Mouse (Mus musculus) heart, embryonic 14.5 days (tissue): Measurements from ENCODE around the gene Acvr1b. TPM values are rescaled to one million over a fixed set of nuclear protein-coding genes. Genes with fewer than 3 reads are reported as not detected.

Experiments used
- ATAC-seq: fragments of 200-750 bp; cut with Nextera tagmentation; 2 replicates; pipeline ENCODE4 v1.8.0; 2017; ENCODE audit warnings: low read depth, moderate TSS enrichment; ENCODE audit not compliant: insufficient number of reproducible peaks, insufficient read depth, low FRiP score
- H3K27ac ChIP-seq, 2 experiments: fragments of 200-500 bp in 1 of 2; fragments of 300-500 bp in 1 of 2; sonication (generic) in 1 of 2; replicated peaks in 1 of 2; 2 replicates each; pipeline ENCODE4 v1.5.1; 2012 to 2014; ENCODE audit warnings: low read depth in 2 of 2, low read length in 2 of 2, control low read depth in 1 of 2, mild to moderate bottlenecking in 1 of 2, mixed read lengths in 1 of 2; ENCODE audit not compliant: control insufficient read depth in 1 of 2, insufficient read depth in 1 of 2
- H3K27me3 ChIP-seq: fragments of 300-500 bp; sonication (generic); 2 replicates; pipeline ENCODE4 v1.6.1; 2014; ENCODE audit warnings: mild to moderate bottlenecking, low read length, control low read depth; ENCODE audit not compliant: control insufficient read depth, insufficient read depth
- H3K36me3 ChIP-seq: fragments of 300-500 bp; sonication (generic); 2 replicates; pipeline ENCODE4 v1.6.1; 2014; ENCODE audit warnings: mild to moderate bottlenecking, control low read depth, low read length, mixed read lengths; ENCODE audit not compliant: control insufficient read depth, insufficient read depth
- H3K4me1 ChIP-seq, 2 experiments: fragments of 200-500 bp in 1 of 2; fragments of 300-500 bp in 1 of 2; sonication (generic) in 1 of 2; 2 replicates each; pipeline ENCODE4 v1.6.1; 2012 to 2014; ENCODE audit warnings: low read length in 2 of 2, control low read depth in 1 of 2, mixed read lengths in 1 of 2; ENCODE audit not compliant: control insufficient read depth in 2 of 2, insufficient read depth in 2 of 2
- H3K4me2 ChIP-seq: fragments of 300-500 bp; sonication (generic); 2 replicates; pipeline ENCODE4 v1.6.1; 2014; ENCODE audit warnings: mild to moderate bottlenecking, low read length
- H3K4me3 ChIP-seq, 2 experiments: fragments of 200-500 bp in 1 of 2; fragments of 300-500 bp in 1 of 2; sonication (generic) in 1 of 2; 2 replicates each; pipeline ENCODE4 v1.5.1; 2012 to 2014; ENCODE audit warnings: low read length in 2 of 2, mild to moderate bottlenecking in 2 of 2, control low read depth in 1 of 2, low read depth in 1 of 2, moderate library complexity in 1 of 2; ENCODE audit not compliant: control insufficient read depth in 1 of 2, insufficient read depth in 1 of 2
- H3K9ac ChIP-seq: fragments of 300-500 bp; sonication (generic); 2 replicates; pipeline ENCODE4 v1.6.1; 2014; ENCODE audit warnings: mild to moderate bottlenecking, low read length
- H3K9me3 ChIP-seq: fragments of 300-500 bp; sonication (generic); 2 replicates; pipeline ENCODE4 v1.6.1; 2016; ENCODE audit warnings: low read length, control low read depth; ENCODE audit not compliant: control insufficient read depth
- WGBS: fragments of 180-500 bp; shearing (Covaris S2); extraction: QIAGEN DNeasy Blood & Tissue Kit; methylation state at CpG from one replicate; pipeline ENCODE4 v1.1.7; 2014; 5-methylcytosine and 5-hydroxymethylcytosine counted together
- polyA plus RNA-seq: library from polyadenylated mRNA; unstranded; fragments of >200 nt; fragmentation: Nextera tagmentation; extraction: Ambion mirVana; gene quantifications from 2 replicates; pipeline ENCODE4 v1.2.1, GENCODE M21; 2014

Acvr1b gene
- polyA plus RNA-seq, 1 experiment from 2014 or later = 8.7 TPM

DNA sequence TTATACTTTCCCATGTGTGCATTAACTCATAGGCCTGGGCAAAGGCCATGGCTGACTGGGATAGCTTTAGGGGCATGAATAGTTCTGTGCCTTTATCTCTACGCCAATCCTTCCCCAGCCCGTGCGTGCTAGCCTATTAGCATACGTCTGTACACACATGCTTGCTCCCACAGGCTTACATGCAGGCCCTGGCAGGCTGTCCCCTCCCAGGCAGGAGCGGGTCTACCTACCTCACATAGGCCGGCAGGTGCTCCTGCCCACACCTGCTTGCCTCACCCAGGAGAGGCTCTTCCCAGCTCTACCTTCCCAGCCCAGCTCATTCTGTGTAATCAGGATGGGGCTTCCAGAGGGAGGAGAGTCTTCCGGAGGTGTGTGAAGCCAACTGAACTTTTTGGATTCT lies 12.3 kb upstream of the Acvr1b start:
- Histone ChIP-seq H3K4me2 (no peak overlapping the region), H3K4me1 (peaks cover 21 to 27% of the 10 kb centered on the region in 2 experiments), H3K27ac (no peak overlapping the region), H3K27me3 (no peaks in the 10 kb centered on the region), H3K4me3 (no peak overlapping the region), H3K9me3 (peaks cover 4% of the 10 kb centered on the region; the same call in 1 of the 2 replicates), H3K9ac (no peak overlapping the region), H3K36me3 (no peaks in the 10 kb centered on the region)
- ATAC-seq = no peak
- 76% methylated on average over 7 of the region's 7 CpGs for WGBS

DNA sequence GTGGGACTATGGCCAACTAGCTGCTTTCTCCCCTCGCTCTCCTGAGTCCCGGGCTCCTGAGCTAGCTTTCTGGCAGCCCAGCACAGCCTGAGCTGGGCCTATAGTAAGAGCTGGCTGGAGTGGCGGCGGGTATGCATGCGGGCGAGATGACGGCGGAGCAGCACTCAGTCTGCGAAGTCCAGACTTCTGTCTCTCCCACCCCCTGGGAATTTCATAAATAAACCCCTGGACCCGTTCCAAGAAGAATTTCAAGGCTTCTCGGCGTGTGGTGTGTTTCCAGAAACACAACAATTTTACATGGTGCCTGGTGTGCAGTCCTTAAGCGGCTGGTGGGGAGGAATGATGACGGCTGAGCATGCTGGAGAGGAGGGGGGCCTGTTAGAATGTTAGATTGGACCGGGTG lies 10.8 kb upstream of the Acvr1b start:
- H3K4me2 ChIP-seq = no peak overlapping the region
- no peak for ATAC-seq
- H3K4me3 ChIP-seq = no peak overlapping the region
- 27% methylated on average over 15 of the region's 15 CpGs for WGBS
- peaks cover 21 to 27% of the 10 kb centered on the region in 2 experiments for H3K4me1 ChIP-seq
- no peaks in the 10 kb centered on the region for H3K27me3 ChIP-seq
- H3K27ac ChIP-seq = no peak overlapping the region; a peak in 1 of 4 replicates
- no peaks in the 10 kb centered on the region for H3K9me3 ChIP-seq
- no peak overlapping the region; the same call in 1 of the 2 replicates for H3K9ac ChIP-seq
- no peaks in the 10 kb centered on the region for H3K36me3 ChIP-seq

DNA sequence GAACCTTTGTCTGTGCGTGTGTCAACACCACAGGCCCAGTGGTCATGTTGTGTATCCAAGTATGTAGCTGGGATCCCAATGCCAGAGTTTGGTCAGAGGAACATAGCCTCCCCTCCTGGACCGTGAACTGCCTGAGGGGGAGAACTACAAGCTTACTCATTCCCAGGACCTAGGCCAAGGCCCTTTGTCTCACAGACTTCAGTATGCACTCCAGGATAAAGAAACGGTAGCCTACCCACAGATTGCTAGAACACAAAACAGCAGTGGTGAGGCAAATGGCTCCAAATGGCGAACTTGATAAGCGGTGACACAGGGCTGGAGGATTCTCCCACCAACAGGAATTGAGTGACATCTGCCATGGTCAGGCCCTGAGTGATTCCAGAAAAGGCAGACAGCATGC lies 10.0 kb upstream of the Acvr1b start:
- Histone ChIP-seq H3K27ac (no peak overlapping the region), H3K4me1 (peaks cover 21 to 27% of the 10 kb centered on the region in 2 experiments), H3K9me3 (no peaks in the 10 kb centered on the region), H3K36me3 (no peaks in the 10 kb centered on the region), H3K4me3 (no peak overlapping the region), H3K27me3 (no peaks in the 10 kb centered on the region), H3K9ac (no peak overlapping the region), H3K4me2 (no peak overlapping the region)
- ATAC-seq = no peak
- 42% methylated on average over 5 of the region's 5 CpGs for WGBS

DNA sequence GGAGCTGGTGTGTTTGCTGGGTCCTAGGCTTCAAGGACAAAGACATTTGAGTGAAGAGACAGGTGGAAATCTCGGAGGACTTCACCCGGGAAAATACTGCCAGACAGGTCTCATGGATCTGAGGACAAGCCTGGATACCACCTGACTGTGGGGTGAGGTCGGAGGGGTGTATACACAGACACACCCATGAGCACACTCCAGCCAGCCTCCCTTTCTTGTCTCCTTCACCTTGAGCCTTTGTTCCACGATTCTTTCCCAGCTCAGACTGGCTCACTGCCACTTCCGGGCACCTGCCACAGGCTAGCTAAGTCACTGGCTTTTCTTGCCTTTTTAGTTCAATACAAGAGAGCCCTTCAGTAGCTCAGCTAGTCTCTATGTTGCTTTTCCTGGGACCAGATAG lies 9.6 kb upstream of the Acvr1b start:
- H3K27ac ChIP-seq = no peak overlapping the region
- WGBS = 49% methylated on average over 5 of the region's 5 CpGs

DNA sequence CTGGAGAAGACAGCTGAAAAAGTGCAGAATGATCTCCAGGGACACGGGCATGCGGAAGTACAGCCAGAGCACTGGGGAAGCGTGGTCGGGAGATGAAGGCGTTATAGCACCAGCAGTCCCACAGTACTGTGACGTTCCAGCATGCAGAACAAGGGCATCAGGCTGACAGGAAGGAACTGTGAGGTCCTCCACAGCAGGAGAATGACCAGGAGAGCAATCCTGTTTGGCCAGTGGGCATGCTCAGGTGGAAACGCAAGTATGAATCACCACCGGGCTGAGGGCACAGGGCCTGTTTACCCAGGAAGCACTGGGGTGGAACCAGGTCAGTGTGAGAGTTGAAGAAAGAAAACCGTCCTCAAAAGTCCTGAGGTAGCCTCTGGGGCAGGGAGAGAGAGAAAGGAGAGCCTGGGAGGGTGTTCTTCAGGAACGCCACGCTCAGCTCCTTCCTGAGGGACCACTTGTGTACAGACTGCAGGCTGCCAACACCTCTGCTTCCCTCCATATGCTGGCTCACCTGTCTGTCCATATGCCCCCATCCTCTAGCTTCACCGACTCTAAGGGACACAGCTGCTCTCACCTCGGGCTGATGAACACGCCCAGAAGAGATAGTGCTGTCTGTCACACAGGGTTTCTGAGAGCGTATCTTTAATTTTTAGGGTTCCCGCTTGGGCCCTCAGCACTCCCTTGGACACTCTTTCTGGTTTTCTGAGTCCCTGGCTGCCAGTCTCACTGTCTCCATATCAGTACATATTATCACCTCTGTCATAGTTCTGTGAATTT lies 8.0 kb upstream of the Acvr1b start:
- H3K9me3 ChIP-seq = no peaks in the 10 kb centered on the region
- H3K4me2 ChIP-seq = no peak overlapping the region
- no peaks in the 10 kb centered on the region for H3K36me3 ChIP-seq
- no peak for ATAC-seq
- WGBS = 52% methylated on average over 16 of the region's 16 CpGs
- H3K27ac ChIP-seq = no peak overlapping the region
- H3K4me1 ChIP-seq = peaks cover 18 to 24% of the 10 kb centered on the region in 2 experiments
- H3K27me3 ChIP-seq = no peaks in the 10 kb centered on the region
- H3K9ac ChIP-seq = no peak overlapping the region
- no peak overlapping the region for H3K4me3 ChIP-seq

More for the DNA sequence above, 9.6 kb upstream of the Acvr1b start:
- H3K4me3 ChIP-seq = no peak overlapping the region
- no peak overlapping the region for H3K4me2 ChIP-seq
- H3K36me3 ChIP-seq = no peaks in the 10 kb centered on the region
- H3K4me1 ChIP-seq = peaks cover 21 to 27% of the 10 kb centered on the region in 2 experiments
- H3K9me3 ChIP-seq = no peaks in the 10 kb centered on the region
- no peak overlapping the region for H3K9ac ChIP-seq
- ATAC-seq = no peak
- no peaks in the 10 kb centered on the region for H3K27me3 ChIP-seq

DNA sequence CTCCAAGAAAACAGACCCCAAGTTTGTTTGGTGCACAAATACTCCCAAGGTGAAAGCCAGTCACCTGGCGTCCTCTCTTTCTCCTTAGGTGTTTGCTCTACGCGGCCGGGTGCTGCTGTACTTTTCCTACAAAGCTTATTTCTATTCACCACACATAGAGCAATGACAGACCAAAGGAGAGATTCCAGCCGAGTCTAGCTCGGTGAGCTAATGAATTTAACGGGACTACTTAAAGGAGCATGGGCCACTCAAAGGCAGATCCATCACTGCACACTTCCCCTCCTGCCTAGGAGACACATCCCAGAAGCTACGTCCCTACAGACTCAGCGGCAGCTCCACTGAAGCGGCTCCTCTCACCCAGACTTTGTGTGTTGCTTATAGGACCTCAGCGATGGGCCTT lies 6.3 kb upstream of the Acvr1b start:
- no peak overlapping the region for H3K4me3 ChIP-seq
- 61% methylated on average over 11 of the region's 11 CpGs for WGBS
- no peak overlapping the region for H3K9ac ChIP-seq
- H3K27ac ChIP-seq = no peak overlapping the region
- H3K36me3 ChIP-seq = no peaks in the 10 kb centered on the region
- no peaks in the 10 kb centered on the region for H3K9me3 ChIP-seq
- H3K4me2 ChIP-seq = no peak overlapping the region
- ATAC-seq = no peak
- no peaks in the 10 kb centered on the region; the same call in 1 of the 2 replicates for H3K27me3 ChIP-seq
- H3K4me1 ChIP-seq = peaks cover 18% of the 10 kb centered on the region in 2 experiments

DNA sequence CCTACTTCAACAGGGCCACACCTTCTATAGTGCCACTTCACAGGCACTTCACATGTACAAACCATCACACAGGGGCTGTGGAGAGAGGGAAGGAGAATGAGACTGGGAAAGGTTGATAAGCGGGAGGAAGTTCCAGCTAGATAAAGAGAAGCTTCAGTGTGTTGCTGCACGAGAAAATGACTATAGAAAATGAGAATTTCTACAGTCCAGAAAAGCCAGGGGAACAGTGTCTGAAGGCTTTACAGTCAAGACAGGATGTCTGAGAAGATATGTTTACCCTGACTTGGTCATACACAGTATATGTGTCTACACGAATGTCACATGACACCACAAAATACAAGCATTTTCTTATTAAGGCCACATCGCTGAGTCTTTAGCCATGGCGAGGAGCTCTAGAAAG lies 4.0 kb upstream of the Acvr1b start:
- Histone ChIP-seq H3K27ac (no peak overlapping the region), H3K36me3 (no peaks in the 10 kb centered on the region), H3K4me2 (no peak overlapping the region), H3K9ac (no peak overlapping the region), H3K9me3 (no peaks in the 10 kb centered on the region), H3K27me3 (no peaks in the 10 kb centered on the region; the same call in 1 of the 2 replicates), H3K4me3 (no peak overlapping the region), H3K4me1 (peaks cover 4 to 6% of the 10 kb centered on the region in 2 experiments)
- no peak for ATAC-seq
- 73% methylated on average over 5 of the region's 5 CpGs for WGBS
